In the genomic region with DNA sequence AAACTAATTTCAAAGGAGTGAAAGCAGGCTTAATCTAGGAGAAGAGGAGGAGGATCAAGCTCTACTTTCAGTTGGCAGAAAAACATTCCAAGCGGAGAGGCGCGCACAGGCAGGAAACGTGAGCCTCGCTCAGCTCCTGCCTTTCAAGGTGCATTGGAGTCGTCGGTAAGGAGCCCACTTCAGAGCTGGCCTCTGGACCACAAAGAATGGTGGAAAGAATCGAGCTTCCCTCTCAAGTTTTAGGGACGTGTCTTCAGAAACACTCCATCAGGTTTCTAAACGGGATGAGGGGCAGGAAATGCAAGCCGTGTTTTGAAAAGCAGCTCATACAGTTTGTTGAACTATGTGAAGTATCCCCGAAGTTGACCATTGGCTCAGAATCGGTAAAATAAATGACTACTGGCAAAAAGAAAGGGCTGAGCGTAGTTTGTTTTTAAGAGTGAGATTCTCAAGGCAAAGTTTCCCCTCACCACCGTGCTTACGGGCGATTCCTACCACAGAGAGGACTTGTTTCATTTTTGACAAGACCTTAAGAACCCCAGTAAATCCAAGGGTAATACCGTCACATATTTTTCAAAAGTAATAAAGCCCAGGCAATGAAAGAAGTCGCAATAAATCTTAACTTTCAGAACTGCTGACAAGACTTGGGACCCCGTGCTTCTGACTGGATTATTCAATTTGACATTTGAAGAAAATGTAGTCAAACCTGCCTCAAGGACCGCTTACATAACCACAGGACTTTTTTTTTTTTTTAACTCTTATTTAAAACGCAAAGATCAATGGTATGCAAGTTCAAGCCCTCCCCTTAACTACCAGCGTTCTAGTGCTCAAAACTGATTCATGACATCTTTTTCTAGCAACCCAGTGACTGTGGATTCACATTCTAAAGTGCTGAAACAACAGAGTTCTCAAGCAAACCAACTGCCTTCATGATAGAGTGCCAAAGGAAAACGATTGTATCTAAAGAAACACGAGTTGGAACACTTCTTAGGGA, we compare ENCODE assay signal across 9 mouse cellular contexts. TPM values are rescaled to one million over a fixed set of nuclear protein-coding genes. Genes with fewer than 3 reads are reported as not detected.
DNase-seq lines count a peak whose midpoint lies in the region; ATAC-seq and TF ChIP-seq lines count a peak whose summit lies in the region.
"Had no signal": no experiment of that assay in that cellular context is flagged by ENCODE, and none has a peak within 500 bp of the region (broad histone marks: within the 10 kb centered on the region; RNA-seq: fewer than 3 reads in every experiment).

No protein-coding gene starts in this region.

- no peak for TF ChIP-seq CTCF in gastrocnemius, adult 2 months (IDR thresholded peaks at IDR 0.05)
- TF ChIP-seq CTCF in embryonic fibroblast, embryonic 13.5 days (IDR thresholded peaks at IDR 0.05; ENCODE audit: borderline replicate concordance, insufficient read depth, low read length), result no peak

- H3K9me3 ChIP-seq in liver, embryonic 12.5 days (replicated peaks), result no peaks in the 10 kb centered on the region
- H3K9me3 ChIP-seq: G1E had no signal

- no peaks in the 10 kb centered on the region for H3K4me1 ChIP-seq in embryonic fibroblast, embryonic 13.5 days (ENCODE audit: control insufficient read depth, insufficient read depth, low read length)
- peaks cover 4% of the 10 kb centered on the region; the same call in 1 of the 2 replicates for H3K4me1 ChIP-seq in liver, embryonic 12.5 days

- H3K4me3 ChIP-seq in gastrocnemius, adult 2 months, result peak overlapping the region; percentile 75
- peak overlapping the region; percentile 29 for H3K4me3 ChIP-seq in embryonic fibroblast, embryonic 13.5 days (ENCODE audit: insufficient read depth, low read length)
- no peak overlapping the region for H3K4me3 ChIP-seq in liver, embryonic 12.5 days

- H3K4me2 ChIP-seq in liver, embryonic 12.5 days, result peak overlapping the region; percentile 20

- H3K27me3 ChIP-seq in liver, embryonic 12.5 days (replicated peaks), result peaks cover 57% of the 10 kb centered on the region

- ATAC-seq in liver, embryonic 12.5 days, result no peak
- ATAC-seq in megakaryocyte progenitor cell, adult 5-6 weeks (replicated peaks; ENCODE audit: poor library complexity), result no peak

- no peak overlapping the region for H3K9ac ChIP-seq in liver, embryonic 12.5 days

- peak; percentile 37 for DNase-seq in gastrocnemius, adult 2 months
- DNase-seq in gastrocnemius, postnatal 10 days, result no peak
- DNase-seq in 3T3-L1 (ENCODE audit: low read depth, low spot score) (peak; percentile 15), MN1 (ENCODE audit: low spot score) (no peak)
- DNase-seq in right cerebral cortex, postnatal 4 days, result no peak

- H3K36me3 ChIP-seq in liver, embryonic 12.5 days, result no peaks in the 10 kb centered on the region

- intact Hi-C loops in gastrocnemius, adult 2 months (cut with DNase I), result loop anchor here (5.0 kb wide), 1 partner anchor 128 kb away; no protein-coding TSS in a partner anchor

- whole genome bisulfite sequencing in liver, embryonic 12.5 days (ENCODE audit: insufficient replicate concordance), result 37% methylated on average over 25 of the region's 25 CpGs

- peak overlapping the region; percentile 87 for H3K27ac ChIP-seq in gastrocnemius, adult 2 months
- 0 out of 2 replicates have a peak overlapping the region, but pooled peaks have one; percentile 7 for H3K27ac ChIP-seq in embryonic fibroblast, embryonic 13.5 days (ENCODE audit: insufficient read depth, low read length)
- H3K27ac ChIP-seq in liver, embryonic 12.5 days, result no peak overlapping the region

- no peak for TF ChIP-seq POLR2A in embryonic fibroblast, embryonic 13.5 days (IDR thresholded peaks at IDR 0.05; ENCODE audit: low read depth, low read length)

RNA-seq across cellular contexts. Expression of a gene that starts 21.9 kb away (rescaled TPM):
- total RNA-seq in gastrocnemius, adult 2 months (2021), result 10 to 100 TPM; 18.0 to 26.9 TPM
- total RNA-seq in gastrocnemius, postnatal 10 days (2021), result 10 to 100 TPM; 13.9 to 21.3 TPM
- 18.2 and 42.5 TPM in 2 replicates for polyA plus RNA-seq in embryonic fibroblast, embryonic 13.5 days (2011; ENCODE audit: insufficient read length, low read depth, missing spikeins)
- 10.1 and 14.1 TPM in 2 replicates for polyA plus RNA-seq in liver, embryonic 12.5 days (2016; fragmentation: Nextera tagmentation; extraction: Ambion mirVana)
- 1.0 TPM in 1 of 2 replicates, not detected in the other for total RNA-seq in megakaryocyte progenitor cell, adult 5-6 weeks (2015)
- 0.33 and 0.61 TPM in 2 replicates for total RNA-seq in megakaryocyte progenitor cell, adult 5-6 weeks (2017)

Comparison
In these comparisons a context has a peak if more than half of its experiments do, and no peak if none do; other contexts are left out.
1. DNase-seq: peak in gastrocnemius, adult 2 months (single experiment) and 3T3-L1 (single experiment); none in gastrocnemius, postnatal 10 days (single experiment), MN1 (single experiment) and right cerebral cortex, postnatal 4 days (single experiment).
2. RNA of a gene that starts 21.9 kb away (total RNA-seq): 18.0 to 26.9 TPM in gastrocnemius, adult 2 months and 13.9 to 21.3 TPM in gastrocnemius, postnatal 10 days; 0.33 to 1.0 TPM in megakaryocyte progenitor cell, adult 5-6 weeks; every median in the first group is over 4 times any median in the second.